Mouse (Mus musculus) layer of hippocampus, adult 2 months (tissue): ENCODE data around the gene Fam193a. TPM values are rescaled to one million over a fixed set of nuclear protein-coding genes. Genes with fewer than 3 reads are reported as not detected.
A peak's percentile ranks its signal among the peaks of the same experiment; 100 is the strongest.

Experiments
- DNase-seq, 2 experiments: peaks; one replicate each; pipeline ENCODE4 v3.0.0; 2022; ENCODE audit warnings: low spot score in 2 of 2
- H3K27ac ChIP-seq: fragments of 200-600 bp; 2 replicates; pipeline ENCODE4 v1.8.1; 2022
- H3K4me3 ChIP-seq: fragments of 200-600 bp; 2 replicates; pipeline ENCODE4 v1.8.1; 2022; ENCODE audit warnings: mild to moderate bottlenecking
- CTCF ChIP-seq: fragments of 200-600 bp; conservative IDR thresholded peaks from 2 replicates; pipeline ENCODE4 v1.8.1; 2022; ENCODE audit warnings: antibody characterized with exemption, mild to moderate bottlenecking, moderate library complexity
- total RNA-seq, 2 experiments: library from RNA; stranded (reverse); gene quantifications; 2 replicates each; pipeline ENCODE4 v1.2.3; 2021

The Fam193a gene
- total RNA-seq, 2 experiments from 2014 or later, result 42.6 to 46.4 TPM

- no peak for DNase-seq
- no peak overlapping the region for H3K4me3 ChIP-seq
- TF ChIP-seq CTCF, result no peak
- no peak overlapping the region for H3K27ac ChIP-seq
These were observed 68.3 kb downstream of the Fam193a start for GRCm38 (mm10) chr5:34438052-34438451.

- no peak for TF ChIP-seq CTCF
- DNase-seq, result no peak
- Histone ChIP-seq H3K4me3 (no peak overlapping the region), H3K27ac (no peak overlapping the region)
These were observed 68.9 kb downstream of the Fam193a start for GRCm38 (mm10) chr5:34438659-34439058.

- no peak overlapping the region for H3K27ac ChIP-seq
These were observed 70.0 kb downstream of the Fam193a start for GRCm38 (mm10) chr5:34439768-34440167.

GRCm38 (mm10) chr5:34441797-34442196 lies 72.1 kb downstream of the Fam193a start:
- Histone ChIP-seq H3K4me3 (no peak overlapping the region), H3K27ac (no peak overlapping the region)
- TF ChIP-seq CTCF, result no peak
- no peak for DNase-seq

More at GRCm38 (mm10) chr5:34439768-34440167, 70.0 kb downstream of the Fam193a start:
- no peak for DNase-seq
- no peak for TF ChIP-seq CTCF
- no peak overlapping the region for H3K4me3 ChIP-seq

GRCm38 (mm10) chr5:34446207-34446606 lies 76.5 kb downstream of the Fam193a start:
- no peak overlapping the region for H3K27ac ChIP-seq
- no peak for DNase-seq
- TF ChIP-seq CTCF, result no peak
- H3K4me3 ChIP-seq, result no peak overlapping the region

- Histone ChIP-seq H3K27ac (peak overlapping the region; percentile 81), H3K4me3 (no peak overlapping the region)
- peak in 1 of 2 experiments; percentile 23 for DNase-seq
- TF ChIP-seq CTCF, result no peak
These were observed 89.3 kb downstream of the Fam193a start for GRCm38 (mm10) chr5:34458994-34459393.

- no peak overlapping the region for H3K27ac ChIP-seq
- no peak for DNase-seq
- TF ChIP-seq CTCF, result no peak
- no peak overlapping the region for H3K4me3 ChIP-seq
These were observed 91.6 kb downstream of the Fam193a start for GRCm38 (mm10) chr5:34461294-34461693.

GRCm38 (mm10) chr5:34461841-34462240 lies 92.1 kb downstream of the Fam193a start:
- H3K27ac ChIP-seq, result no peak overlapping the region
- no peak for TF ChIP-seq CTCF
- DNase-seq, result no peak
- no peak overlapping the region for H3K4me3 ChIP-seq

GRCm38 (mm10) chr5:34466079-34466478 lies 96.3 kb downstream of the Fam193a start:
- TF ChIP-seq CTCF, result no peak
- Histone ChIP-seq H3K4me3 (no peak overlapping the region), H3K27ac (no peak overlapping the region)
- DNase-seq, result no peak

- DNase-seq, result no peak
- TF ChIP-seq CTCF, result no peak
- H3K4me3 ChIP-seq, result no peak overlapping the region
- no peak overlapping the region for H3K27ac ChIP-seq
These were observed 96.9 kb downstream of the Fam193a start for GRCm38 (mm10) chr5:34466648-34467047.

- TF ChIP-seq CTCF, result no peak
- H3K4me3 ChIP-seq, result no peak overlapping the region
- H3K27ac ChIP-seq, result no peak overlapping the region
- DNase-seq, result no peak
These were observed 98.5 kb downstream of the Fam193a start for GRCm38 (mm10) chr5:34468039-34468775.

GRCm38 (mm10) chr5:34480926-34481325 lies 111.2 kb downstream of the Fam193a start:
- H3K4me3 ChIP-seq, result no peak overlapping the region
- peak; percentile 60 for TF ChIP-seq CTCF
- H3K27ac ChIP-seq, result no peak overlapping the region
- no peak for DNase-seq

- no peak for DNase-seq
- H3K27ac ChIP-seq, result no peak overlapping the region
These were observed 116.0 kb downstream of the Fam193a start for GRCm38 (mm10) chr5:34485731-34486130.

More at GRCm38 (mm10) chr5:34485731-34486130, 116.0 kb downstream of the Fam193a start:
- no peak overlapping the region for H3K4me3 ChIP-seq
- TF ChIP-seq CTCF, result no peak
